Mouse (Mus musculus) heart, embryonic 15.5 days (tissue): ENCODE results near the gene Nipal4. TPM values are rescaled to one million over a fixed set of nuclear protein-coding genes. Genes with fewer than 3 reads are reported as not detected.

Experiments
- ATAC-seq: fragments of 200-750 bp; cut with Nextera tagmentation; replicated peaks from 2 replicates; pipeline ENCODE4 v1.8.0; 2017; ENCODE audit warnings: low read depth, moderate TSS enrichment; ENCODE audit not compliant: insufficient number of reproducible peaks, insufficient read depth, low FRiP score
- H3K27ac ChIP-seq: fragments of 300-500 bp; sonication (generic); 2 replicates; pipeline ENCODE4 v1.5.1; 2015; ENCODE audit warnings: mild to moderate bottlenecking, inconsistent platforms
- H3K27me3 ChIP-seq: fragments of 300-500 bp; sonication (generic); 2 replicates; pipeline ENCODE4 v1.6.1; 2015; ENCODE audit warnings: inconsistent platforms
- H3K36me3 ChIP-seq: fragments of 300-500 bp; sonication (generic); 2 replicates; pipeline ENCODE4 v1.6.1; 2015; ENCODE audit warnings: mild to moderate bottlenecking, inconsistent platforms
- H3K4me1 ChIP-seq: fragments of 300-500 bp; sonication (generic); replicated peaks from 2 replicates; pipeline ENCODE4 v1.6.1; 2015; ENCODE audit warnings: inconsistent platforms
- H3K4me2 ChIP-seq: fragments of 300-500 bp; sonication (generic); 2 replicates; pipeline ENCODE4 v1.6.1; 2015; ENCODE audit warnings: inconsistent platforms, mild to moderate bottlenecking, moderate library complexity
- H3K4me3 ChIP-seq: fragments of 300-500 bp; sonication (generic); 2 replicates; pipeline ENCODE4 v1.5.1; 2015; ENCODE audit warnings: mild to moderate bottlenecking, inconsistent platforms
- H3K9ac ChIP-seq: fragments of 300-500 bp; sonication (generic); 2 replicates; pipeline ENCODE4 v1.6.1; 2015; ENCODE audit warnings: mild to moderate bottlenecking, inconsistent platforms
- H3K9me3 ChIP-seq: fragments of 300-500 bp; sonication (generic); replicated peaks from 2 replicates; pipeline ENCODE4 v1.6.1; 2016; ENCODE audit warnings: inconsistent platforms
- WGBS: fragments of 180-500 bp; shearing (Covaris S2); methylation state at CpG from one replicate; pipeline ENCODE4 v1.1.7; 2015; ENCODE audit warnings: mixed read lengths; 5-methylcytosine and 5-hydroxymethylcytosine counted together
- microRNA-seq: library from miRNA; unstranded; fragments of <30 nt; microRNA quantifications from one replicate; pipeline ENCODE4, GENCODE M21; 2016
- polyA plus RNA-seq: library from polyadenylated mRNA; unstranded; fragments of >200 nt; fragmentation: Nextera tagmentation; extraction: Ambion mirVana; gene quantifications from 2 replicates; pipeline ENCODE4 v1.2.1, GENCODE M21; 2015

The Nipal4 gene
- polyA plus RNA-seq, 1 experiment from 2014 or later, result 5.3 TPM

DNA sequence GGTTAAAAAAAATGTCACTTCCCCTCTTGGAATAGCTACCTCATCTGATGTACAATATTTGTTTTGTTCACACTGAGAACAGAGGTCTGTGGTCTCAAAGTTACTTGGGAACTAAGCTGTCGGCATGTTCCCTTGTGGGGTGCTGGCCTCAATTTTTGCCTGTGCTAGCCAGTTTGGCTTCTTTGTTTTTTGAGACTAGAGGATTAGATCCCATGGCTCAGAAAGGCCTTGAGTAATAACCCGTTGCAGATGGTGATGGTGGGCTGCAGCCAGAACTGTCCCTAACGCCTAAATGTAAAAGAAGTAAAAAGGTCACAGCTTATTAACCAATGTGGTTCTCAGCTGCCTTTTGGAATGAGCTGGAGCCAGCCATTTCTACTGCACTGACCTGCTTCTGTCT lies 53.1 kb downstream of the Nipal4 start:
- ATAC-seq, result no peak
- no peaks in the 10 kb centered on the region for H3K9me3 ChIP-seq
- 0 out of 2 replicates have a peak overlapping the region, but pooled peaks have one; percentile 0 for H3K27ac ChIP-seq
- H3K4me2 ChIP-seq, result no peak overlapping the region
- no peaks in the 10 kb centered on the region for H3K27me3 ChIP-seq
- no peak overlapping the region for H3K4me3 ChIP-seq
- no peak overlapping the region for H3K9ac ChIP-seq
- WGBS, result 74% methylated on average over 3 of the region's 3 CpGs
- H3K4me1 ChIP-seq, result peaks cover 33% of the 10 kb centered on the region
- H3K36me3 ChIP-seq, result peaks cover 31% of the 10 kb centered on the region

- Histone ChIP-seq H3K4me3 (no peak overlapping the region), H3K9me3 (no peaks in the 10 kb centered on the region), H3K36me3 (peaks cover 24% of the 10 kb centered on the region), H3K4me2 (no peak overlapping the region), H3K9ac (no peak overlapping the region), H3K27ac (peak overlapping the region; percentile 81), H3K27me3 (no peaks in the 10 kb centered on the region), H3K4me1 (peaks cover 34% of the 10 kb centered on the region)
- ATAC-seq, result peak; percentile 44; the same call in 1 of the 2 replicates
- 71% methylated on average over 1 of the region's 1 CpGs for WGBS
Measured at GRCm38 (mm10) chr11:46110945-46111287, 55.4 kb downstream of the Nipal4 start.

GRCm38 (mm10) chr11:46110156-46110944 lies 56.0 kb downstream of the Nipal4 start:
- 52% methylated on average over 8 of the region's 8 CpGs for WGBS
- peak; percentile 75 for ATAC-seq
- H3K27me3 ChIP-seq, result no peaks in the 10 kb centered on the region
- H3K4me2 ChIP-seq, result no peak overlapping the region
- peaks cover 32% of the 10 kb centered on the region for H3K4me1 ChIP-seq
- no peak overlapping the region for H3K4me3 ChIP-seq
- no peaks in the 10 kb centered on the region for H3K9me3 ChIP-seq
- H3K27ac ChIP-seq, result peak overlapping the region; percentile 81
- no peak overlapping the region for H3K9ac ChIP-seq
- H3K36me3 ChIP-seq, result peaks cover 21% of the 10 kb centered on the region

DNA sequence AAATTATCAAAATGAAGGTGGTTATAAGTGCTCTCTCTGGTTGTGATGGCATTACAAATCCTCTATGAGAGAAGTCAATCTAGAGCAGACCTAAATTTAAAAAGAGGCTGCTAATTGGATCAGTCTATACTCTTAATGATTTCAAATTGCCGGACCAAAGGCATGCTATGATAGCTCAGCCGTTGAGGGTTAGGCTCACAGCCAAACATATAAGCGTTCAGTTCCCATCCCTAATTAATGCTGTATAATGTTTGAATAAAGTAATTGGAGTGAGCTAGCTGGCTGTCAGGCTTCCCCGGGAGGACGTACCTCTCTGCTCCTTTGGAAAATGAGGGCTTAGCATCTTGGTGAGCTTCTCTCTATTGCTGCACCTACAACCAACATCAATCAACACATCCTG lies 57.1 kb downstream of the Nipal4 start:
- Histone ChIP-seq H3K27me3 (no peaks in the 10 kb centered on the region), H3K36me3 (peaks cover 19% of the 10 kb centered on the region), H3K27ac (peak overlapping the region; percentile 81; the same call in 1 of the 2 replicates), H3K9me3 (no peaks in the 10 kb centered on the region), H3K4me1 (peaks cover 35% of the 10 kb centered on the region), H3K9ac (no peak overlapping the region), H3K4me2 (no peak overlapping the region), H3K4me3 (no peak overlapping the region)
- no peak for ATAC-seq
- WGBS, result 84% methylated on average over 5 of the region's 5 CpGs

DNA sequence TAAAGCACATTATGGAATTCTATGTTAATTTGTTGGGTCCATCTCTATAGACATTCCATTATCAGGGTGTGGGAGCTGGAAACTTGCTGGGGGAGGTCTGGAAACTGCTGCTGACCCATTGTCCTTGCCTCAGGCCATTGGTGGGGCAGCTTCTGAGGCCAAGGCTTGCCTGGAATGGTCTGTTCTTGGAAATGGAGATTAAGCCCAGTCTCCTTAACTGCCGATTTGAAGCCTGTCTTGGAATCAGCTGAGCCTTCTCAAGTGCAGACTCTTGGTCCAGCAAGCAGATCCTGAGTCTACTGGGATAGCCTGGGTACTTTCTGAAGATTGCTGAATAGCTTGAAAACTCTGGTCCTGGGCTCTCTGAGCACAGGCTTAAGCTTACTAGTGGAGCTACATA lies 59.3 kb downstream of the Nipal4 start:
- 76% methylated on average over 1 of the region's 1 CpGs for WGBS
- Histone ChIP-seq H3K27me3 (no peaks in the 10 kb centered on the region), H3K4me2 (no peak overlapping the region), H3K4me3 (no peak overlapping the region), H3K9me3 (no peaks in the 10 kb centered on the region), H3K27ac (no peak overlapping the region), H3K9ac (no peak overlapping the region), H3K36me3 (peaks cover 27% of the 10 kb centered on the region), H3K4me1 (peaks cover 31% of the 10 kb centered on the region)
- no peak for ATAC-seq

- H3K36me3 ChIP-seq, result peaks cover 62% of the 10 kb centered on the region
- H3K4me1 ChIP-seq, result peaks cover 13% of the 10 kb centered on the region
- no peak overlapping the region for H3K4me3 ChIP-seq
- ATAC-seq, result no peak
- no peaks in the 10 kb centered on the region for H3K9me3 ChIP-seq
- H3K4me2 ChIP-seq, result no peak overlapping the region
- H3K9ac ChIP-seq, result no peak overlapping the region
- 81% methylated on average over 6 of the region's 6 CpGs for WGBS
- H3K27me3 ChIP-seq, result no peaks in the 10 kb centered on the region
- H3K27ac ChIP-seq, result no peak overlapping the region
Measured at GRCm38 (mm10) chr11:46102107-46102506, 64.2 kb downstream of the Nipal4 start.

Small RNAs within 50 kb of the gene (microRNA-seq; reads per million reads assigned to microRNA genes)
- not detected for gene Mir7239
- not detected for gene Mir8100

Other genes with a start within 250 kb of the Nipal4 start
- gene Lsm11, start 221.6 kb downstream of the Nipal4 start, polyA plus RNA-seq, result 5.4 and 5.5 TPM in 2 replicates
- 7.4 and 9.2 TPM in 2 replicates for gene Thg1l, start 211.0 kb downstream of the Nipal4 start, polyA plus RNA-seq
- gene Sox30, start 186.2 kb downstream of the Nipal4 start, polyA plus RNA-seq, result 0.20 and 0.22 TPM in 2 replicates
- 2.9 and 4.4 TPM in 2 replicates for gene Gm12166, start 114.2 kb downstream of the Nipal4 start, polyA plus RNA-seq
- 19.6 and 26.5 TPM in 2 replicates for gene Adam19, start 110.5 kb downstream of the Nipal4 start, polyA plus RNA-seq
- gene Fndc9, start 69.0 kb upstream of the Nipal4 start, polyA plus RNA-seq, result 0.06 TPM in 1 of 2 replicates, not detected in the other
- 7.2 and 12.1 TPM in 2 replicates for gene Cyfip2, start 146.4 kb upstream of the Nipal4 start, polyA plus RNA-seq
- 0.20 and 2.3 TPM in 2 replicates for gene Itk, start 223.0 kb upstream of the Nipal4 start, polyA plus RNA-seq
- not detected in 2 replicates for gene Fam71b, start 230.1 kb upstream of the Nipal4 start, polyA plus RNA-seq